Mouse (Mus musculus): Measurements from ENCODE around the gene Depdc7. TPM values are rescaled to one million over a fixed set of nuclear protein-coding genes. Genes with fewer than 3 reads are reported as not detected.
A peak's percentile ranks its signal among the peaks of the same experiment; 100 is the strongest.

Gene Depdc7
- polyA plus RNA-seq, 1 experiment from 2014 or later, result 9.3 TPM

DNA sequence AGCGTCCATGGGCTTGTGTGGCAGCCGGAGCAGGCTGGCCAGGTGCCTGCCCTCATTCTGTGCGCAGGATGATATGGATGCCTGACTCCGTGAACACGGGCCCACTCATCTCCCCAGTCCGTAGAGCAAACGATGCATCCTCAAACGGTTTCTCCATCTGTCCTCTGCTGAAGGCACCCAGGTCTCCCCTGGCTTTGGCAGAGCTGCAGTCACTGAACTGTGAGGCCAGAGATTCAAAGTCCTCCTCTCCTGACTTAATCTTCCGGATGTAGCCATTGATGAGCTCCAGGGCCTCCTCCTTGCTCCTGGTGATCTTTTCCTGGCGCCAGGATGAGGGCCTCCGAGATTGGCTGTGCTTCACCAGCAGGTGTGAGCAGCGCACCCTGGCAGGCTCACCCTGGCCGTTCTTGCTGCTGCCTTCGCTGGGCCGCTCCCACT is 28.4 kb downstream of the Depdc7 start:
- no peaks in the 10 kb centered on the region for H3K36me3 ChIP-seq
- ATAC-seq, result no peak
- 60% methylated on average over 15 of the region's 15 CpGs for WGBS (ENCODE audit: insufficient replicate concordance)
- H3K27ac ChIP-seq, result no peak overlapping the region
- peaks cover 17% of the 10 kb centered on the region; the same call in 1 of the 2 replicates for H3K4me1 ChIP-seq
- no peak overlapping the region for H3K4me3 ChIP-seq
- H3K27me3 ChIP-seq (replicated peaks), result peaks cover 46% of the 10 kb centered on the region
- H3K9ac ChIP-seq, result no peak overlapping the region
- H3K9me3 ChIP-seq (replicated peaks), result no peaks in the 10 kb centered on the region
- H3K4me2 ChIP-seq, result no peak overlapping the region

- H3K9ac ChIP-seq, result peak overlapping the region; percentile 71
- ATAC-seq, result peak; percentile 35; the same call in 1 of the 2 replicates
- 2% methylated on average over 7 of the region's 7 CpGs for WGBS (ENCODE audit: insufficient replicate concordance)
- no peak overlapping the region for H3K27ac ChIP-seq
- peak overlapping the region; percentile 74 for H3K4me3 ChIP-seq
- no peaks in the 10 kb centered on the region for H3K36me3 ChIP-seq
- peaks cover 46% of the 10 kb centered on the region for H3K27me3 ChIP-seq (replicated peaks)
- H3K4me2 ChIP-seq, result peak overlapping the region; percentile 93
- no peaks in the 10 kb centered on the region for H3K9me3 ChIP-seq (replicated peaks)
- peaks cover 17% of the 10 kb centered on the region; the same call in 1 of the 2 replicates for H3K4me1 ChIP-seq
These were observed 30.2 kb downstream of the Depdc7 start for GRCm38 (mm10) chr2:104712486-104712809.

DNA sequence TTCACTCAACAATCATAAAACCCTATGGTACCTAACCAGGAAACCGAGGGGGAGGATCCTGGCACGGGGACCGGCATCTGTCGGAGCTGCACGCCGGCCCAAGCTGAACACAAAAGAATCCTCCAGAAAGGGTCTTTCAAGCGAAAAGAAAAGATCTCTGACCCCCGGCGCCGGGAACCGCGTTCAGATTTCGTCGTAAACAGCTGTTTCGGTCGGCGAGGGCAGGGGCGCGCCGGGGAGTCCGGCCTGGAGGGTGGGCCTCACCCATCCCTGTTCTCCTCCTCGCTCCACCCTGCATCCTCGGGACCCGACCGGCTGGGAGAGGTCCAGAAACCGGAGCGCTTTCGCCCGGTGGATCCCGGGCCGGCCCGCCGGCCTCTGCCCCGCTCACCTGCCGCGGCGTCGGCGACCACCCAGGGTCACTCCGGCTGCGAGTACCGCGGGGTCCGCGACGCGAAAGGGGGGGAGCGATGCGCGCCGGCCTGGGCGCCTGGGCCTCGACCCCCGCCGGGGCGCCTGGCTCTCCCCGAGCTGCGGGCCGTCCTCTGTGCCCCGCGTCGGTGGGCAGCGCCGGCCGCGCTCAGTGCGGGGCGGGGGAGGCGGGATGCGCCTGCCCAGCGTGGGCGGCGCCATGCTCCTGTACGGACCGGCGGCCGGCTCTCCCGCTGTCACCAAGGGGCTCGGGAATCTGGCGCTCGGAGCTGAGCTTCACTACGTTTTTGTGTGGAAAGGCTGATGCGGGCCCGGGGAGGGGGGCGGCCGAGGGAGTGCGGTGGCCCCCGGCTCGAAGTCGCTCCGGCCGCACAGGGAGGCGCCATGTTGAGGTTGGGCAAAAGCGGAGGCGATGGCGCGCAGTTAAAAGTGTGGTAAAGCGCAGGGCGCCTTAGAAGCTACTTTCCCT is 30.8 kb downstream of the Depdc7 start, which contains the start of gene Tcp11l1:
Gene Tcp11l1, minus strand, starts transcription at position 585 of the 901 bp plus-strand sequence.
- under 1% methylated on average over 85 of the region's 99 CpGs for WGBS (ENCODE audit: insufficient replicate concordance)
- 0 out of 2 replicates have a peak within 1 kb of the TSS, but pooled peaks have one; percentile 26 for H3K27ac ChIP-seq
- ATAC-seq, result peak; percentile 75

GRCm38 (mm10) chr2:104710670-104711370 is 31.9 kb downstream of the Depdc7 start:
- no peak overlapping the region for H3K9ac ChIP-seq
- H3K4me3 ChIP-seq, result peak overlapping the region; percentile 74; the same call in 1 of the 2 replicates
- peaks cover 17% of the 10 kb centered on the region; the same call in 1 of the 2 replicates for H3K4me1 ChIP-seq
- peak overlapping the region; percentile 93 for H3K4me2 ChIP-seq
- no peak overlapping the region for H3K27ac ChIP-seq
- no peak for ATAC-seq
- no peaks in the 10 kb centered on the region for H3K9me3 ChIP-seq (replicated peaks)
- 23% methylated on average over 6 of the region's 6 CpGs for WGBS (ENCODE audit: insufficient replicate concordance)
- H3K27me3 ChIP-seq (replicated peaks), result peaks cover 46% of the 10 kb centered on the region
- no peaks in the 10 kb centered on the region for H3K36me3 ChIP-seq

More for the DNA sequence above, 30.8 kb downstream of the Depdc7 start, which contains the start of gene Tcp11l1:
- peaks cover 17% of the 10 kb centered on the region; the same call in 1 of the 2 replicates for H3K4me1 ChIP-seq
- peak within 1 kb of the TSS; percentile 74 for H3K4me3 ChIP-seq
- peak within 1 kb of the TSS; percentile 93 for H3K4me2 ChIP-seq
- H3K27me3 ChIP-seq (replicated peaks), result peaks cover 46% of the 10 kb centered on the region
- no peaks in the 10 kb centered on the region for H3K9me3 ChIP-seq (replicated peaks)
- peak within 1 kb of the TSS; percentile 71 for H3K9ac ChIP-seq
- no peaks in the 10 kb centered on the region for H3K36me3 ChIP-seq

DNA sequence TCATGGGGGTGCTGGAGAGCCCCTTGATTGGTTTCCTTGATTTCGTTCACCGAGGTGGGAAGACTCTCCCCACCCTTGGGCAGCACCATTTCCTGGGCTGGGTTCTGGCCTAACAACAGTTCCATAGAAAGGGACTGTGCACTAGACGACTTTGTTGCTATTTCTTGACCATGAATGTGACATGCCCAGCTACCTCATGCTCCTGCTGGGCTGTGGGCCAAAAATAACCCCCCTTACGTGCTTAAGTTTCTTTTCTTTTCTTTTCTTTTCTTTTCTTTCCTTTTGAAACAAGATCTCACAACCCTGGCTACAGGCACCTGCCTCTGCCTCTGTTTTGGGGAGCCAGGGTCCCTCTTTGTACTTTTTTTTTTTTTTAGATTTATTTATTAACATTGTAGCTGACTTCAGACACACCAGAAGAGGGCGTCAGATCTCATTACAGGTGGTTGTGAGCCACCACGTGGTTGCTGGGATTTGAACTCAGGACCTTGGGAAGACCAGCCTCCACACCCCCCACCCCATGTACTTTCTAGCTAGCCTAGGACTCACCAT is 32.8 kb downstream of the Depdc7 start:
- peaks cover 46% of the 10 kb centered on the region for H3K27me3 ChIP-seq (replicated peaks)
- peaks cover 17% of the 10 kb centered on the region; the same call in 1 of the 2 replicates for H3K4me1 ChIP-seq
- no peaks in the 10 kb centered on the region for H3K36me3 ChIP-seq
- no peak overlapping the region for H3K27ac ChIP-seq
- H3K4me2 ChIP-seq, result no peak overlapping the region
- no peaks in the 10 kb centered on the region for H3K9me3 ChIP-seq (replicated peaks)
- 54% methylated on average over 6 of the region's 6 CpGs for WGBS (ENCODE audit: insufficient replicate concordance)
- no peak for ATAC-seq
- no peak overlapping the region for H3K4me3 ChIP-seq
- no peak overlapping the region for H3K9ac ChIP-seq

- Histone ChIP-seq H3K4me3 (no peak overlapping the region), H3K9me3 (replicated peaks) (no peaks in the 10 kb centered on the region), H3K4me2 (no peak overlapping the region), H3K4me1 (0 out of 2 replicates have a peak, but pooled peaks cover 3% of the 10 kb centered on the region), H3K27me3 (replicated peaks) (no peaks in the 10 kb centered on the region), H3K36me3 (no peaks in the 10 kb centered on the region), H3K27ac (no peak overlapping the region), H3K9ac (no peak overlapping the region)
- no peak for ATAC-seq
- WGBS (ENCODE audit: insufficient replicate concordance), result 64% methylated on average over 3 of the region's 3 CpGs
These were observed 38.3 kb downstream of the Depdc7 start for GRCm38 (mm10) chr2:104704355-104704754.

GRCm38 (mm10) chr2:104703158-104703557 is 39.5 kb downstream of the Depdc7 start:
- Histone ChIP-seq H3K4me1 (0 out of 2 replicates have a peak, but pooled peaks cover 3% of the 10 kb centered on the region), H3K4me2 (no peak overlapping the region), H3K27me3 (replicated peaks) (no peaks in the 10 kb centered on the region), H3K4me3 (no peak overlapping the region), H3K36me3 (no peaks in the 10 kb centered on the region), H3K9ac (no peak overlapping the region), H3K9me3 (replicated peaks) (no peaks in the 10 kb centered on the region), H3K27ac (no peak overlapping the region)
- ATAC-seq, result no peak
- WGBS (ENCODE audit: insufficient replicate concordance), result 65% methylated on average over 3 of the region's 3 CpGs

DNA sequence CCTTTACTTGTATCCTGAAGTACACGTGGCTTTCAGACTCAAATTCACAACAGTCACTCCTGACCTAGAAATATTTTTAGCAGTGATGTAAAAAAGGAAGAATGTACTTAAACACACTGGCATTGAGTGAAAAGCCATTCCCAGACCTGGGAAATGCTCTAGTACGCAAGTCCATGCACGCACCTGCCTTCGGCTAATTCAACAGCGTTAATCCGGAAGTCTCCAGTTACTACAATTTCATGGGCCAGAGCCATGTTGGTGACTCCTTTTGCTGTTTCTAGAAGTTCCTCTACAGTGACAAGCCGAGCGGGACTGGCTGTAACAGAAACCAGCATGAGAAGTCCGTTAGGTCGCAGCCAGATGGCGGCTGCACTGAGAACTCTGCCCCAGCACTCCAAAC is 43.0 kb downstream of the Depdc7 start:
- Histone ChIP-seq H3K9ac (no peak overlapping the region), H3K4me1 (0 out of 2 replicates have a peak, but pooled peaks cover 3% of the 10 kb centered on the region), H3K27me3 (replicated peaks) (no peaks in the 10 kb centered on the region), H3K4me3 (no peak overlapping the region), H3K9me3 (replicated peaks) (no peaks in the 10 kb centered on the region), H3K36me3 (no peaks in the 10 kb centered on the region), H3K27ac (no peak overlapping the region), H3K4me2 (no peak overlapping the region)
- WGBS (ENCODE audit: insufficient replicate concordance), result 79% methylated on average over 11 of the region's 11 CpGs
- no peak for ATAC-seq

DNA sequence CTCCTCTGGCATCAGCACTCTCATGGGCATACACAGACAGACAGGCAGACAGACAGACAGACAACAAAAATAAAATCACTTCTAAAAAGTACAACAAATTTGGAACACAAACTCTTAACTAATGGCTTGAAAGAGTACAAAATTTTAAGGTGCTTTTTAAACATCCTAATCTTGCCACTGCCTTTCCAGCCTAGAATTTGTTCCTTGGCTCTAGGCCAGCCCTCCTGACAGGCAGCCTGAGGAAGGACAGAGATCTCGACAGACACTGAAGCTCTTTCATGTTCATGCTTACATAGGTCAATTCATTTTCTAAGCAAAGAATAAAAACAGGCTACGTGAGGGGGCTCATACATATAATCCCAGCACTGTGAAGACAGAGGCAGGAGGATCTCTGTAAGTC is 50.1 kb downstream of the Depdc7 start:
- Histone ChIP-seq H3K36me3 (no peaks in the 10 kb centered on the region), H3K4me2 (no peak overlapping the region), H3K4me1 (no peaks in the 10 kb centered on the region), H3K27me3 (replicated peaks) (no peaks in the 10 kb centered on the region), H3K9ac (no peak overlapping the region), H3K4me3 (no peak overlapping the region), H3K27ac (no peak overlapping the region), H3K9me3 (replicated peaks) (no peaks in the 10 kb centered on the region)
- ATAC-seq, result no peak
- 52% methylated on average over 2 of the region's 2 CpGs for WGBS (ENCODE audit: insufficient replicate concordance)

- Histone ChIP-seq H3K4me2 (no peak overlapping the region), H3K36me3 (no peaks in the 10 kb centered on the region), H3K4me1 (no peaks in the 10 kb centered on the region), H3K27ac (no peak overlapping the region), H3K9ac (no peak overlapping the region), H3K9me3 (replicated peaks) (no peaks in the 10 kb centered on the region), H3K4me3 (no peak overlapping the region), H3K27me3 (replicated peaks) (no peaks in the 10 kb centered on the region)
- no peak for ATAC-seq
- 35% methylated on average over 4 of the region's 4 CpGs for WGBS (ENCODE audit: insufficient replicate concordance)
These were observed 52.0 kb downstream of the Depdc7 start for GRCm38 (mm10) chr2:104690720-104691119.

- Histone ChIP-seq H3K27ac (no peak overlapping the region), H3K27me3 (replicated peaks) (no peaks in the 10 kb centered on the region), H3K4me3 (no peak overlapping the region), H3K36me3 (no peaks in the 10 kb centered on the region), H3K4me2 (no peak overlapping the region), H3K4me1 (0 out of 2 replicates have a peak, but pooled peaks cover 3% of the 10 kb centered on the region), H3K9me3 (replicated peaks) (no peaks in the 10 kb centered on the region), H3K9ac (no peak overlapping the region)
- no peak for ATAC-seq
- WGBS (ENCODE audit: insufficient replicate concordance), result 69% methylated on average over 8 of the region's 8 CpGs
These were observed 54.0 kb downstream of the Depdc7 start for GRCm38 (mm10) chr2:104688724-104689123.
